Mouse (Mus musculus) large intestine, adult 2 months (tissue): ENCODE results near the gene Prps1l3. TPM values are rescaled to one million over a fixed set of nuclear protein-coding genes. Genes with fewer than 3 reads are reported as not detected.
"Not testable (repeated sequence)": the region's sequence is repeated elsewhere in the genome, so short reads cannot be mapped to it uniquely, and the experiment has no call there.

Source experiments
- DNase-seq: peaks from one replicate; pipeline ENCODE4 v3.0.0-alpha.2; 2012; ENCODE audit warnings: low read depth, low spot score
- WGBS: fragments of 180-500 bp; shearing (Covaris S2); methylation state at CpG from one replicate; pipeline ENCODE4 v1.1.7; 2018; 5-methylcytosine and 5-hydroxymethylcytosine counted together
- polyA plus RNA-seq: library from polyadenylated mRNA; depleted of rRNA; stranded (reverse); fragments of >200 nt; gene quantifications from 2 replicates; pipeline ENCODE4 v1.2.3, GENCODE M21; 2012; rRNA removed

The Prps1l3 gene
- polyA plus RNA-seq: 8.1 and 10.5 TPM in 2 replicates

GRCm38 (mm10) chr12:57230192-57230706 is at the start of gene Prps1l3, which contains the start of gene Mipol1:
Gene Prps1l3, plus strand, starts transcription at chr12:57230412.
Gene Mipol1, plus strand, starts transcription at chr12:57230427.
- 1% methylated on average over 58 of the region's 58 CpGs for WGBS
- peak; percentile 78 for DNase-seq

GRCm38 (mm10) chr12:57184401-57185147 is 45.6 kb upstream of the Prps1l3 start:
- WGBS: 42% methylated on average over 2 of the region's 2 CpGs
- no peak for DNase-seq

- WGBS: 0% methylated on average over 1 of the region's 1 CpGs
- DNase-seq: no peak
Measured at GRCm38 (mm10) chr12:57185475-57185874, 44.7 kb upstream of the Prps1l3 start.

- WGBS: 59% methylated on average over 2 of the region's 2 CpGs
- DNase-seq: no peak
Measured at GRCm38 (mm10) chr12:57186126-57186525, 44.1 kb upstream of the Prps1l3 start.

GRCm38 (mm10) chr12:57187032-57187431 is 43.2 kb upstream of the Prps1l3 start:
- WGBS: 39% methylated on average over 4 of the region's 4 CpGs
- DNase-seq: no peak

GRCm38 (mm10) chr12:57194609-57195008 is 35.6 kb upstream of the Prps1l3 start:
- DNase-seq: no peak
- WGBS: 21% methylated on average over 3 of the region's 3 CpGs

- DNase-seq: no peak
- WGBS: 52% methylated on average over 8 of the region's 8 CpGs
Measured at GRCm38 (mm10) chr12:57196286-57196607, 34.0 kb upstream of the Prps1l3 start.

- WGBS: 5% methylated on average over 59 of the region's 59 CpGs
- DNase-seq: no peak
Measured at GRCm38 (mm10) chr12:57196608-57197362, 33.4 kb upstream of the Prps1l3 start.

GRCm38 (mm10) chr12:57197363-57198026 is 32.7 kb upstream of the Prps1l3 start, which contains the start of gene Slc25a21:
Gene Slc25a21, minus strand, starts transcription at chr12:57197472.
- WGBS: 76% methylated on average over 10 of the region's 10 CpGs

GRCm38 (mm10) chr12:57198269-57198668 is 31.9 kb upstream of the Prps1l3 start:
- DNase-seq: no peak

More at GRCm38 (mm10) chr12:57197363-57198026, 32.7 kb upstream of the Prps1l3 start, which contains the start of gene Slc25a21:
- DNase-seq: no peak

GRCm38 (mm10) chr12:57199427-57199826 is 30.8 kb upstream of the Prps1l3 start:
- no peak for DNase-seq
- WGBS: 96% methylated on average over 2 of the region's 2 CpGs

- no peak for DNase-seq
- 92% methylated on average over 3 of the region's 3 CpGs for WGBS
Measured at GRCm38 (mm10) chr12:57201901-57202300, 28.3 kb upstream of the Prps1l3 start.

GRCm38 (mm10) chr12:57204276-57204851 is 25.8 kb upstream of the Prps1l3 start:
- DNase-seq: no peak
- WGBS: 55% methylated on average over 4 of the region's 4 CpGs

GRCm38 (mm10) chr12:57211353-57212311 is 18.6 kb upstream of the Prps1l3 start:
- 4% methylated on average over 30 of the region's 30 CpGs for WGBS
- no peak for DNase-seq

- 82% methylated on average over 5 of the region's 5 CpGs for WGBS
Measured at GRCm38 (mm10) chr12:57212463-57212862, 17.7 kb upstream of the Prps1l3 start.

GRCm38 (mm10) chr12:57226411-57226810 is 3.8 kb upstream of the Prps1l3 start:
- 88% methylated on average over 9 of the region's 9 CpGs for WGBS
- no peak for DNase-seq

More at GRCm38 (mm10) chr12:57212463-57212862, 17.7 kb upstream of the Prps1l3 start:
- DNase-seq: not testable (repeated sequence)

GRCm38 (mm10) chr12:57227776-57228175 is 2.4 kb upstream of the Prps1l3 start:
- DNase-seq: no peak
- WGBS: 87% methylated on average over 3 of the region's 8 CpGs

GRCm38 (mm10) chr12:57229703-57230102 is 509 bp upstream of the Prps1l3 start:
- DNase-seq: no peak
- WGBS: 4% methylated on average over 4 of the region's 4 CpGs
